Mouse (Mus musculus) mouse trophoblast stem cell (cell line): ENCODE data around the gene Oas1d.
"Not testable (repeated sequence)": the region's sequence is repeated elsewhere in the genome, so short reads cannot be mapped to it uniquely, and the experiment has no call there.

Experiments used
- in situ Hi-C, 2 experiments: fragments of 300-500 bp; cut with MseI, MboI; formaldehyde crosslinking; loops; 2 replicates in 1 of 2; 3 replicates in 1 of 2; pipeline ENCODE4 v1.15.1; 2025

The Oas1d gene

DNA sequence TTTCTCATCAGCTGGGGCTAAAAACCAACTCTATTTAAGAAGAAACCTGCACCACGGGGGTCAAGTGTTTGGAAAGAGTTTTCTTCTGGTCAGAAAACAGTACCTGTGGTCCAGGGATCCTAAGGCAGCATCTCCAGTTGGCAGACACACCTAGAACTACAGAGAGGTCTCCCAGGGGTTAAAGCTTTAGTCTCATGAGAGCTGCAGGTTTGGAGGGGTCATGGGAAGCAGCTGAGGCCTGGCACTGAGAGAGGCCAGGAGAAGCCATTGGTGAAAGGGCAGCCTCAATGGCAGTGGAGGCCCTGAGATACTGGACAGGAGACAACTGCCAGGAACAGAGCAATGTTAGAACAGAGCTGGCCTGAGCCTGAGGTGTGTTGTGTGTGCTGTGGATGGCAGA is 13.7 kb upstream of the Oas1d start:
- in situ Hi-C loops = no loop called here

DNA sequence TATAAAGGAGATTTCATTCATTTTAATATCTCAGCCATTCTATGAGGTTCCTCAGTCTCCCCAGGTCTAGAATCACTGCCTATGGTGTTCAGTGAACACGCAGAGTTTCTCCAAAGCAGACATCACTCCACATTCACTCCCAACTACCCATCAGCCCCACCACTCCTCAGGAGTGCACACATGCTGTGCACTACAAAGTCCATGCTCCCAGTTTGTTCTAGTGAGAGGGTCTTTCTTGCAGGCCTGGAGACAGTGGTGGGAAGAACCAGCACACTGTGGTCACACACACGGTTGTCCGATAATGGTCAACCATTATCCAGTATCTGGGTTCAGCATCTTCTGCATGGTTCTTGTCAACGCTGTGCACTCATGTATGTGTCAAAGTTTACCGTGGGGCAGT is 12.3 kb upstream of the Oas1d start:
- in situ Hi-C loops = no loop called here

DNA sequence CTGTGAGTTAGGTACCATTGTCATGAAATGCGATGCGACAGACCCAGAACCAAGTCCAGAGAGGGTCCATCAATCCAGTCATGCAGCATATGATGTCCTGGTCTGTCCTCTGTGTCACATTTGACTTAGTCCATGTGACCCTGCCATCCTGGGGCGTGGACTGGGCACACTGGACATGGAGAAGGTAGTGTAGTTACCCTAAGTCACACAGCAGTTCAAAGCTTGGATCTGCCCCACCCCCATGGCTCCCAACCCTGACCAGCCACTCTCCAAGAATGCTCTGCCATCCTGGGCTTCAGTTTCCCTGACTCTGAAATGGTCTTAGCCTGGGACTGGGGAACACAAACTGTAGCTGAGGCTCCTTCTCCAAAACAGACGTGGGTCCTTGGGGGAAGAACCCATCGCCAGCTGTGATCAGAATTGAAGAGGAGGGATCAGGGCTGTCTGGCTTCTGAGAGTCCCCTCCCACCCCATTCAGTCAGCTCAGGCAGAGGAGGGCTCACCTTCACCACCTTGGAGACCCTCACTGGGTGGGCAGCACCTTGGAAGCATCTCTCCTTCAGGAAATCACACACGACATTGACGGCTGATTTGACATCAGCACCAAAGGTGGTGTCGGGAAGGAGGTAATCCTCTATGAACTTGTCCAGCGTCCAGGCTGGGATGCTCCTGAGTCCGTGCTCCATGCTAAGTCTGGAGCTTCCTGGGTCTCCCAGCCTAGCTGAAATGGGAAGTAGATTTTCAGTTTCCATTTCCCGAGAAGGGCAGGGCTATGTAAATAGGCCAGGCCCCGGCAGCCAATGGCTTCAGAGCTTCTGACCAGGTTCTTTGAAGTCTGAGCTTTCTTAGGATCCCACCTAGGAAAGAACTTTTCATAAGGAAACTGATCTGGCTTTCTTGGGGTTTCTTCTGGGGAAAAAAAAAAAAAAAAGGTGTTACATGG is 7.3 kb upstream of the Oas1d start, which contains the start of gene Oas1a:
TSS of gene Oas1a (minus strand) at position 731 of the 943 bp plus-strand sequence.
- in situ Hi-C loops = not testable (repeated sequence)

DNA sequence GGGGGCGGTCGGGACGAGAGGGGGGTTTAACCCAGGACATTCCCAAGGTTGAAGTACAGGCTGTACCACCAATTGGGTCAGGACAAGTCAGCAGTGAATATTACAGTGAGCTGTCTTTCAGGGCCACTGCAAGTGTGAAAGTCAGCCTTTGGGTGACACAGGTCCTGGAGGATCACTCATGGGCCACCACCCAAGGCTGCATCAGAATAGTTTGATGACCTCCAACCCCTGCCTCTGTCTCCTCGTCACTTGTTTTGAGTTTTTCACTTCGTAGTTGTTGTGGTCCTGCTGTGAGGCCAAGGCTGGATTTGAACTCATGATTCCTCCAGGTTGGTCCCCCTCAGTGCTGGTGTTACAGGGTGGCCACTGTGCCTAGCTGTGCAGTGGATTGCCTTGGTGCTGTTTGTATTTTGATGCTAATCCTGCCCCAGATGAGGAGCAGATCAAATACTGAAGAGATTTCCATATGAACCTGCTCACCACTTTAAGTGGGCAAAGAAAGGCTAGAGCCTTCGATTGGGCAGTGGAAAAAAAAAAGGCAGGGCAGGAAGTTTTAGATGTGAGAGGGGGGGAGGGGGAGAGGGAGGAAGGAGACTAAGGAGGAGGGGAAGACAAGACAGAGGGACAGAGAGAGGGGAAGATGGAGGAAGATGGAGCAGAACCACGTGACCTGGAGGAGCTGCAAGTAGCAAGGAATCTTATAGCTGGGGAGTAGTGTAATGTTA is 6.0 kb upstream of the Oas1d start:
- in situ Hi-C loops = no loop called here

DNA sequence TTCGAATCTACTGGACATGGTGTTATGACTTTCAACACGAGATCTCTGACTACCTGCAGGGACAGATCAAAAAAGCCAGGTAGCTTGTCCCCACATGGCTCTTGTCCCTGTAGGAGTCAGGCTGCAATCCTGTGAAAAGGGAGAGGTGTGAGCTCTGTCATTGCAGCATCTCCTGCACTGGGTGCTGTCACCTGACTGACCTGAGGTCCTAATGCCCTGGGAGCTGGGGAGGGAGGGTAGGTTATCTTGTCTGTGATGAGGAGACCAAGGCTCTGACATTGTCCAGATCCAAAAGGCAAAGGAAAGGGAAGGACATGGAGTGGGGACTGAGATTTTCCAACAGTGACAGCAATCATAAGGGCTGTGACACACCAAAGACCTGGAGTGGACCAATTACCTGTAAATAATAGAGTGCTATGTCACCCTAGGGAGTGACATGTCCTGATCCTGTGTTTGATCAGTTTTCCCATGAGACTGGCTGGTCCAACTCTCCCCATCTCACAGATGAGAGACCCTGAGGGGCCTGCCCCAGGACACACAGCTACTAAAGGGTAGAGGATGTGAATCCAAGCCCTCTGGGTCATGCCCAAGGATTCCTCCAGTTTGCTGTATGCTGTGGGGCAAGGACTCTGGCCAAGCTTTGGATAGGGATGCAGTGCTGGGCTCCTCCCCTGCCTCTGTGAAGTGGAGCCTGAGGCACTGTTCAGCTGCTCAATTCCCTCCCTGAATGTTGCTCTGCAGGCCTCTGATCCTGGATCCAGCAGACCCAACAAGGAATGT is 5.0 kb downstream of the Oas1d start:
- in situ Hi-C loops = not testable (repeated sequence)

DNA sequence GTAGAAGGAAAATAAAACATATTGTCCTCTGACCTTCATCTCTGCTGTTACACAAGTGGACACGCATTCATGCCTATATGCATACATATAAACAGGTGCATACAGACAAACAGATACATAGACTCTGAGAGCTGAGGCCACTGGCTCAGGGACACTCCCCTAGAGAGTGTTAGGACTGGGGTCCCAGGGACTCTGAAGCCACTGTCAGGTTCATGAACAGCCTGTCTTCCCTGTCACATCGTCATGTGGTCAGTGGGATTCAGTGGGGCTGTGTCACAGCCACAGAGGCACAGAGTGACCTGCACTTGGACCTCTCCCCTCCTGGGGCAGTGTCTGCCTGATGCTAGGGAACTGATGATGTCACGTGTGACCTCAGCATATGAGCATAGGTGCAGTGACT is 6.0 kb downstream of the Oas1d start:
- in situ Hi-C loops = no loop called here

DNA sequence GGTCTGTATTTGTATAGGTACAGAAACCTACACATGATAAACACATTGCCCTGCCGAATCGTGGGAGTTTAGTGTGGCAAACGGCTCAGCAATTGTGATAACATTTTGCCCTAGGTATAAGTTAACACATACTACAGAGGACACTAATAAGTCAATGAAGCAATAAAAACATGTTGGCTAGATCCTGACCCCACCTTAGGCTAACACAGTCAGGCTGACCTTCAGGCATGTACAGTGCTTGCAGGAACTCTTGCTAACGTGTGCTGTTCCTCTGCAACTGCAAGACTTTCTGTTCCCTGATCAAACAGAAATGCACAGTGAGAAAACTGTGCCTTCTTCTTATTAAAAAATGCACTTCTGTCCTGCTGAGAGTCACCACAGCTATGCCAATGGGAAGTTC is 9.6 kb downstream of the Oas1d start:
- in situ Hi-C loops = no loop called here

DNA sequence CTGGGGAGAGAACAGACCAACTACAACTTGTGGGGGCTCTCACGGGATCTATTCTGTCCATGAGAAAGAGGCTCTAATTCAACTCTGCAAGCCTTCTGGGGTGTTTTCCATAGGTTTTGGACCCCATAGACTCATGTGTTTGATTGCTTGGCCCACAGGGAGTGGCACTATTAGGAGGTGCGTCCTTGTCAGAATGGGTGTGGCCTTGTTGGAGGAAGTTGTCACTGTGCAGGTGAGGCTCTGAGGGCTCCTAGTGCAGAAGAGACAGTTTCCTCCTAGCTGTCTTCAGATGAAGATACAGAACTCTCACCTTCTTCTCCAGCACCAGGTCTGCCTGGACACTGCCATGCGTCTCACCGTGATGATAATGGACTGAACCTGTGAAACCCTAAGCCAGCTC is 10.2 kb downstream of the Oas1d start:
- in situ Hi-C loops = not testable (repeated sequence)

DNA sequence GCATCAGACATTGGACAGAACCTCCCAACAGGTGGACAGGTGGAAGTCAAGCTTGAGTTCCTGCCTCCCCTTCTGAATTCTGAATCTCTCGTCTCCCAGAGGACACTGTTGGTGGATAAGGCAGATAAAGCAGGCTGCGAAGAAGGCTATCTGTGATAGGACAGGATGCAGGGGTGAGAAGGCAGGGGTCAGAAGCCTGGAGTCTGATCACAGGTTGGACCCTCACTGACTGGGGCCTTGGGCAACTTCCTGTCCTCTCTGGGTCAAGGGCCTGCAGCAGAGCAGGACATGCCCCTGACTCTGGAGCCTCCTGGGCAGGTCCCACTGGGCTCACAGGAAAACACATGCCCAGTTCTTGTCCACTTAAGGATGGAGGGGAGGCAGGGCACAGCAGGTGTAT is 12.0 kb downstream of the Oas1d start:
- in situ Hi-C loops = not testable (repeated sequence)

DNA sequence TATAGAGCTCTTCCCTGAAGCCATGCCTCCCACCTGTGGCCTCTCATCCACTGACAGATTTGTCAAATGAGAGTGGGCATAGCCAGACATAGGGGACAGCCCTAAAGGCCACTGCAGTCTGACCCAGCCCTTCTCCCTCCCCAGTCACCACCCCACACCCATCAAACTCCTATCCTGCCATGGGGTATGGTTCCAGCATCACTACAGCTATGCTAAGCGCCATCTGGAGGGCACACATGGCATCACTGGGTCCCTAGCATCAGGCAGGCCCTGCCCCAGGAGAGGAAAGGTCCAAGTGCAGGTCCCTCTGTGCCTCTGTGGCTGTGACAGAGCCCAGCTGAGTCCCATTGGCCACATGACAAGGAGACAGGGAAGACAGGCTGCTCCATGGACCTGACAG is 12.7 kb downstream of the Oas1d start:
- in situ Hi-C loops = no loop called here

DNA sequence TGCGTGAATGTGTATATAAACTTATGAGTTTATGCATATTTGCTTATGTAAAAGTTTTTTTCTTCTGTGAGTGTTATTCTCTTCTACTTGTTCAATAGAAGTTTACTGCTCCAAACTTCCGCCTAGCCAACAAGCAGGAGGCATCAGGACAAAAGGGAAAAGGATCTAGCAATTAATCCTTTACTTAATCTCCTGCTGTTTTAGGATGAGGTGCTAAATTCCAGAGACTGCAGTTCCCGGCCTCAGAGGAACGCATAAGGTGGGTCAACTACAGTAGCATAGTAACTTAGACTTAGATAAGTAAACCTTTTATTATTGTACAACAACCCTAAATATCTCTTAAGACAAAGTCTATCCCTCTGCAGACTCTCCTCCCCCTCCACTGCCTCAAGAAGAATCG is 19.6 kb downstream of the Oas1d start:
- in situ Hi-C loops = no loop called here

DNA sequence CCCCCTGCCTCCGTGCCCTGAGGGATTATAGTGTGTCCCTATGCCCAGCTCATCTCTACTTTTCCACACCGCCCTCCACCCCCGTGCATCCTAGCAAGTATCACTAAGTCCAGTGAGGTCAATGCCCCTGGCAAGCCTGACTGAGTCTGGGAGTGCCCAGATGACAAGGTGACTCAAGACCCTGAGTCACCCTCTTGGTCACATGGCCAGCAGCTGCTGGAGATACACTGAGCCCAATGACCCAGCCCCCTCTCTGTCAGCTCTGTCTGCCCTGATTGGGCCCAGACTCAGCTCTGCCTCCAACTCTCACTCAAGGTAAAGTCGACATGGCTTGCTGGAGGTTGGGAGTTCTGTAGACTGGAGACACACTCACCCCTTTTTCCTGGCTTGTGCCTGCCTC is 23.5 kb downstream of the Oas1d start:
- in situ Hi-C loops = no loop called here

DNA sequence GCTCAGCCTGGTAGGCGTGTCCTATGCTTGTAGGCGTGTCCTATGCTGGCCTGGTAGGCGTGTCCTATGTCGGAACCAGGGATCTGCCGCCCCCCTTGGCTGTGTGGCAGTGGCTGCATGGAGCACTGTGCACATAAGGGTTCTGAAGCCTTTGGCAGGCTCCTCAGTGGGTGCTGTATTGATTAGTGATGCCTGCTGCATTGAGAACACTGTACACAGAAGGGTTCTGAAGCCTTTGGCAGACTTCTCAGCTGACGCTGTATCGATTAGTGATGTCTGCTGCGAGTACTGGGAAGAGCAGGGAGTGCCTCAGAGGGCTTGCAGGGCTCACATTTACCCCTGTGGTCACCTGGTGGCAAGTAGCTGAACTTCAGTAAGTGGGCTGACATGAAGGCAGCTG is 24.2 kb downstream of the Oas1d start:
- in situ Hi-C loops = no loop called here

DNA sequence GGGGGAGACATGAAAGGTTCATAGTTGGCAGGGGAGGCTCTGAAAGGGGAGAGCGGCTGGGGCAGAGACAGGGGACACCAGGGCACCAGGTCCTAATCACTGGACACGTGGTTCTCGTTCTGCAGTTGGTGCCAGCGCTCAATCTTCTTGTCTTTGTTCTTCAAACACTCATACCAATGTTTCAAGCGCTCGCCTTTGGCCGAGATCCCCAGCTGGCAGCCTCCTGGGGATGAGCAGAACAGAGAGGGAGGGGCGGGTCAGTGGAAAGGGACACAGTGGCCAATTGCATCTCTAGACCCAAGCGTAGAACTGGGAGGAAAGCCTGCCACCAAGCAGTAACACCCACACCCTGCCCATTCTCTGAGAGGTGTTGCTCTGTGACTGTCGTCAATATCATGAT is 27.7 kb downstream of the Oas1d start:
- in situ Hi-C loops = no loop called here

DNA sequence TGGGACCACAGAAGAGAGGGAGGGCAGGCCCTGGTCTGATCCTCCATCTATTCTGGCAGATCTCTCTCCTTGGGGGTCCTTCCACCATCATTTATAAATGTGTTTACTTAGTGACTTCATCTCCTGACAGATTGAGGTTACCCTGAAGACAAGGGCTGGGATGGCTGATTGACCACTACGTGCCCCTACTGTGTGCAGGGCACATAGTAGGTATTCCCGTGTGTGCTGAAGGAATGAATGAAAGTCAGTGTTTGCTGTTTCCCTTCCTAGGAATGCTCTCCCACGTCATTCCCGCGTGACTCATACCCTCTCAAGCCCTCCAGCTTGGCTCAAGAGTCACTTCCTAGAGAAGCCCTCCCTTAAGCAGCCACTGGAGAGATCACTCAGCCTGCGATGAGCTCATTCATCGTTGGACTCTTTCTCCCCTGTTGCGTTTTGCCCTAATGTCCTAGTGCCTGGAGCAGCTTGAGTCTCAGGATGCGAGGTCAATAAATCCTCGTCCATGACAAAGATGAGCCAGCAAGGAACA is 38.0 kb downstream of the Oas1d start:
- in situ Hi-C loops = no loop called here

DNA sequence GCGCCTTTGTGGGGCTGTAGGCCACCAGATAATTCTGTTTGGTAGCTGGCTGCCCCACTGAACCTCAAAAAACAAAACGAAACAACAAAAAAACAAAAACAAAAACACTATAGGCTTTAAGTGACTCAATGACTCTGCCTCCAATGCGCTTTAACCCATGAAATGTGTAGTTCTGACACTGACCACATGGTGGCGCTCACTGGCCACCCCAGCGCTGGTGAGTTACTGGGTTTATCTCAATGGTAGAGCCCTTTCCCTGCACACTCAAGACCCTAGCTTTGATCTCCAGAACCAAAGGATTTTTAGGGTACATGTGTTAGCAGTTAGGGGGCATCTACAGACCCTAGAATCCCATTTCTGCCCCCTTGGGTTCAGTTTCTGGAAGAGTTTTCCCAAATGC is 39.6 kb downstream of the Oas1d start:
- in situ Hi-C loops = no loop called here

DNA sequence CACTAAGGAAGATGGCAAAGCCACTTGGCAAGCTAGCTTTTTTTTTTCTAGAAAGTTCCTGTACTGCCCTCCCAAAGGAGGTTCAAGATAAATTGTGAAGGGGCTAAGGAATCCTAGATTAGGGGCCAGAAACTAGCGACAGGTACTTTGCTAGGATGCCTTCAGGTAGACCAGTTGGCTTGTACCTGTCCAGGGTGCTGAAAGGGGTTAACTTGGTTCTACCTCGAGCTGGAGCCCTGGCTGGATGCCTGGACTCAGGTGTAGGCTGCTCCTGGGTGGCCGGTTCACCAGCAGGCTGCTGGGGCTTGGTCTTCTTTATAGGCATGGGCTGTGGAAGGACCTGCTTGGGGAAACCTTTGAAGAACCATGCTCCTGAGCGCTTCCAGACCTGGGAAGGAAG is 46.7 kb downstream of the Oas1d start:
- in situ Hi-C loops = no loop called here

DNA sequence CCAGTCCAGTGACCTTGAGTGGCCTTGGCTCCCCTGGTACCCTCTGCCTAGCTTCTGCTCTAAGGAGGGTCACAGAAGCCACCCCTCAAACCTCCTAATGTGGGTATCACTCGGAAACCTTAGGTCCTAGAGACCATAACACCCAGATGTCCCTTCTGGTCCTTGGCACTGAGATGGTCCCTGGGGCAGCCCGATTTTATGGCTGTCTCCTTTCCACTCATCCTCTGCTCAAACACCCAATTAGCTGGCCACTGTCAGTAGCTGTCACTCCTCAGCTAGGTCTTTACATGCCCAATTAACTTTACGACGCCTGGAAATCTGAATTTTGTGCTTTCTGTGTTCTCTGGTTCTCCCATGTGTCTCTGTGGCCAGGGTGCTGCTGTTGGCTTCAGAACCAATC is 51.8 kb downstream of the Oas1d start:
- in situ Hi-C loops = no loop called here

DNA sequence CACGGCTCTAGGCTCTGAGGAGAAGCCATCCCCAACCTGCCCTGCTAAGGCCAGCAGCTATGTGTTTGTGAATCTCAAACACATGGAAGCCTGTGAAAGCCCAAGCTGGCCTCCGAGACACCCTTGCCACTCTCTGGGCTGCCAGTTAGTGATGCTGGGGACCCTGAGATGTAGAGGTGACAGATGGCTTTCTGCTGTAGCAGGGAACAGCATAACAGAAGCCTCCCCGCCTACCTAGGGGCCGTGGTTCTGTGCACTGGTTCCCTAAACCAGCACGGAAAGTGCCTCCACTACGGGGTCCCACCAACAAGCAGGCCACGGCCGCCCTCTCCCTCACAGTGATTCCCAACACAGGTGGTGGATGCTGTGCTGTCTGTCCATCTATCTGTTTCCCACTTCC is 52.6 kb downstream of the Oas1d start:
- in situ Hi-C loops = no loop called here

DNA sequence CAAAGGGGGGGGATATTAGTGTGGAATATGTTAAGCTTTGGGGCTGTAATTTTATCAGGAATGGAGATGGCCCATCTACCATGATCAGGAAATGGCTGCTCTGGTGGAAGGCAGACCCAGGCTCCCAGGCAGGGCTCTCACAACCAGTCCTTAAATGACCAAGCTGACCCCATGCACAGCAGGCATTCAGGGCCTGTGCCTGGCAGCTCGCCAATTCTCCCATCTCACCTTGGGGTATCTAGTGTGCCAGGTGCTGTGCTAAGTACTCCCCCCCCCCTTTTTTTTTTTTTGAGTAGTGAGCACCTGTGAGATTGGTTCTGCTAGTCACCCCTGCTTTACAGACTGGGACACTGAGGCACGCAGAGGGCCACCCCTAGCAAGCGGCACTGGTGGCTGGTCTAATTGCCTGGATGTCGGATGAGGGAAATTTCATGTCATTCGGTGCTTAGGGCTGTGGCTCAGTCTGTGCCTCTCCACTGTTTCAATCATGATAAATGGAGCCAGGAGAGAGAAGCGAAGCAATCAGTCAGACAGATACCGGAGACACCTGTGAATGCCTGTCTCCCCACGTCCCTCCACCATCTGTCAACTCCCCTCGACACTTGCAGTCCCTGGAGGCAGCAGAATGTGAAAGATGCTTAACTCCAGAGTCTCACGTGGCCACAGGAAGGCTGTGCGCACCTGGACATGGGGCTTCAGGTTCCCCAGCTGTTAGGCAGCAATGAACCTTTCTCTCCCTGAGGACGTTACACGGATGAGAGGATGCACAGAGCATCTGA is 53.2 kb downstream of the Oas1d start:
- in situ Hi-C loops = no loop called here

DNA sequence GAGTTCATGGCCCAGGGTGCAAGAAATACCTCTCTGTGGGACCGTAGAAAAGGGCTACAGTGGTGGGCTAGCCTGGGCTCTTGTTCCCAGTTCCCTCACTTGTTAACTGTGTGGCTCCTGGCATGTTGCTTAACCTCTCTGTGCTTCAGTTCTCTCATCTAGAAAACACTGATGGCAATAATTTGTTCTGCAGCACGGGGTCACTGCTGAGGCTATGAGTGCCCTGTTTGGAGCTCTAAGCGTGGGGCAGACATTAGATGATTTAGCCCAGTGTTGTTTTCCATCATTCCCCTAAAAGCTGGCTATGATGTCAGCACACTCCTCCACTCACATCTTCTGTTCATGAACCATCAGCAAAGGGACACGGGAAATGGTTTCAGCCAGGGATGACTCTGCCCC is 53.8 kb downstream of the Oas1d start:
- in situ Hi-C loops = no loop called here
